Mouse (Mus musculus) hindbrain, embryonic 11.5 days (tissue): Measurements from ENCODE around the gene Pcare. TPM values are rescaled to one million over a fixed set of nuclear protein-coding genes. Genes with fewer than 3 reads are reported as not detected.

ENCODE experiments used
- ATAC-seq: fragments of 200-750 bp; cut with Nextera tagmentation; 2 replicates; pipeline ENCODE4 v1.8.0; 2017; ENCODE audit warnings: mild to moderate bottlenecking, moderate TSS enrichment, moderate library complexity; ENCODE audit not compliant: low FRiP score
- DNase-seq: peaks from one replicate; pipeline ENCODE4 v3.0.0-alpha.2; 2015; ENCODE audit warnings: low spot score
- H3K27ac ChIP-seq: fragments of 300-500 bp; sonication (generic); 2 replicates; pipeline ENCODE4 v1.5.1; 2014; ENCODE audit warnings: mild to moderate bottlenecking, low read depth, low read length
- H3K27me3 ChIP-seq: fragments of 300-500 bp; sonication (generic); 2 replicates; pipeline ENCODE4 v1.6.1; 2014; ENCODE audit warnings: mild to moderate bottlenecking, low read length, moderate library complexity, mixed read lengths; ENCODE audit not compliant: control insufficient read depth, insufficient read depth
- H3K36me3 ChIP-seq: fragments of 300-500 bp; sonication (generic); 2 replicates; pipeline ENCODE4 v1.6.1; 2014; ENCODE audit warnings: mild to moderate bottlenecking, low read length, moderate library complexity, mixed read lengths; ENCODE audit not compliant: control insufficient read depth, insufficient read depth
- H3K4me1 ChIP-seq: fragments of 300-500 bp; sonication (generic); replicated peaks from 2 replicates; pipeline ENCODE4 v1.6.1; 2014; ENCODE audit warnings: low read length, mixed read lengths; ENCODE audit not compliant: control insufficient read depth, insufficient read depth
- H3K4me2 ChIP-seq: fragments of 300-500 bp; sonication (generic); replicated peaks from 2 replicates; pipeline ENCODE4 v1.6.1; 2014; ENCODE audit warnings: mild to moderate bottlenecking, low read depth, low read length
- H3K4me3 ChIP-seq: fragments of 300-500 bp; sonication (generic); 2 replicates; pipeline ENCODE4 v1.5.1; 2014; ENCODE audit warnings: low read depth, low read length
- H3K9ac ChIP-seq: fragments of 300-500 bp; sonication (generic); 2 replicates; pipeline ENCODE4 v1.6.1; 2014; ENCODE audit warnings: low read depth, low read length
- H3K9me3 ChIP-seq: fragments of 300-500 bp; sonication (generic); 2 replicates; pipeline ENCODE4 v1.6.1; 2016; ENCODE audit warnings: low read length; ENCODE audit not compliant: control insufficient read depth
- WGBS: fragments of 180-500 bp; shearing (Covaris S2); extraction: QIAGEN DNeasy Blood & Tissue Kit; methylation state at CpG from one replicate; pipeline ENCODE4 v1.1.7; 2014; 5-methylcytosine and 5-hydroxymethylcytosine counted together
- polyA plus RNA-seq: library from polyadenylated mRNA; unstranded; fragments of >200 nt; fragmentation: Nextera tagmentation; extraction: Ambion mirVana; gene quantifications from 2 replicates; pipeline ENCODE4 v1.2.1, GENCODE M21; 2014

Pcare gene
- polyA plus RNA-seq, 1 experiment from 2014 or later: not detected

DNA sequence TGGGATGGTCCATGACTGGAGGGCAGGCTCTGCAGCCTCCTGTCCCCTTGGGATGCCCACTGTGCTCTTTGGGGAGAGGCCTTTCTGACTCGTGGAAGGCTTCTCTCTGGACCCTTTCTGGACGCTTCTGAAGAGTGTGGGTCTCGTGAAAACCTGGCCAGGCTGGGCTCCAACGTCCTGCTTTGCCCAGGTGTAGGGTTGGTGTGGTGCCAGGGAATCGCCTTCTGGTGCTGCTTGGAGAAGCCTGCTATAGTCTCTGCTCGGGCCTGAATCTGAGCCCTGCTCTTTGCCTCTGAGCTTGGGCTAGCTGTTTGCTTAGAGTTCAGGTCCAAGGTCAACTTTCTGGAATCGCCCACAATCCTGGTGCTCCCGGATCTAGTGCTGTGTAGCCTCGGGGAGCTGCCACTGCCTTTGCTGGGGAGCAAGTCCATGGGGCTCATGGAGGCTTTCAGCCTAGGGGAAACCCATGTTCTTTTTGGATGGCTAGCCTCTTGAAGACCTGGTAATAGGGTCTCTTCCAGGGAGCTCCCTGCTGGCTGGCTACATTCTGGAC is 3.0 kb downstream of the Pcare start:
- H3K36me3 ChIP-seq: no peaks in the 10 kb centered on the region
- no peak overlapping the region for H3K9ac ChIP-seq
- no peak overlapping the region for H3K4me2 ChIP-seq
- no peaks in the 10 kb centered on the region for H3K27me3 ChIP-seq
- no peaks in the 10 kb centered on the region for H3K4me1 ChIP-seq
- ATAC-seq: no peak
- 89% methylated on average over 9 of the region's 9 CpGs for WGBS
- DNase-seq: no peak
- H3K27ac ChIP-seq: no peak overlapping the region
- no peaks in the 10 kb centered on the region for H3K9me3 ChIP-seq
- no peak overlapping the region for H3K4me3 ChIP-seq

DNA sequence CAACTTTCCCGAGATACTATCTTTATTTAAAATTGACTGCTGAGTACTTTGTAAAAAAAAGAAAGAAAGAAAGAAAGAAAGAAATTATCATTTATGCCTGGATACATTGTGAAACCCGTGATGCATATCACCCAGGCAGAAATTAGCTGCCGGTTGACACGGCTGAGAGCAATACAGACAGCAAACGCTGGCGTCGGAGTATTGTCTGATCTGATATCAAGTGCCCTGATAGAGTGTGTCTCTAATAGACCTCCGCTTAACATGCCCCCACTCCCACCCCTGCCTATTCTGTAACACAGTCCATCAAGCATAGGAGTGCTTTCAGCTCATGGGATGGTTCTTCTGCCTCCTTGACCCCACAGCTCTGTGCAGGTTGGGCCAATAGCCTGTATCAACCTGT is 5.1 kb downstream of the Pcare start:
- no peaks in the 10 kb centered on the region for H3K36me3 ChIP-seq
- H3K9me3 ChIP-seq: no peaks in the 10 kb centered on the region
- H3K4me2 ChIP-seq: no peak overlapping the region
- H3K4me1 ChIP-seq: no peaks in the 10 kb centered on the region
- ATAC-seq (no peak), DNase-seq (no peak)
- H3K4me3 ChIP-seq: no peak overlapping the region
- H3K27ac ChIP-seq: no peak overlapping the region
- no peak overlapping the region for H3K9ac ChIP-seq
- WGBS: 83% methylated on average over 8 of the region's 8 CpGs
- no peaks in the 10 kb centered on the region for H3K27me3 ChIP-seq

DNA sequence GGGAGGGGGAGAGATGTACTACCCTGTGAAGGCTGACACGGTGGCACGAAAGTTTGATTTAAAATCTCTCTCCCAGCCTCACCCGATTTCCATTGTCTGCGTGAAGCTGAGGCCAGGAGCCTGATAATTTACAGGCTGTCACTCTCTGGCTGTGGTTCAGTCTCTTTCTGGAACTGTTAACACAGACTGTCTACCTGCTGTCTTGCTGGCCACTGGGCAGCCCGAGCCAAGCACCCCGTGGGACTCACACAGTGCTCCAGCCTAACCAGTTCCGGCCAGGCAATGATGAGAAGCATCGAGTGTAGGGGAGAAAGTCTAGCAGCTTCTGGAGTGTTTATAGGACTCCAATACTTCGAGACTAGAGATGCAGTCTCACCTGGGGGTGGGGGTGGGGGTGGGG is 6.6 kb downstream of the Pcare start:
- no peak for DNase-seq
- H3K9me3 ChIP-seq: no peaks in the 10 kb centered on the region
- no peak overlapping the region for H3K4me3 ChIP-seq
- ATAC-seq: no peak
- no peak overlapping the region for H3K27ac ChIP-seq
- no peaks in the 10 kb centered on the region for H3K4me1 ChIP-seq
- no peaks in the 10 kb centered on the region for H3K27me3 ChIP-seq
- H3K36me3 ChIP-seq: no peaks in the 10 kb centered on the region
- H3K9ac ChIP-seq: no peak overlapping the region
- WGBS: 83% methylated on average over 9 of the region's 9 CpGs
- H3K4me2 ChIP-seq: no peak overlapping the region

DNA sequence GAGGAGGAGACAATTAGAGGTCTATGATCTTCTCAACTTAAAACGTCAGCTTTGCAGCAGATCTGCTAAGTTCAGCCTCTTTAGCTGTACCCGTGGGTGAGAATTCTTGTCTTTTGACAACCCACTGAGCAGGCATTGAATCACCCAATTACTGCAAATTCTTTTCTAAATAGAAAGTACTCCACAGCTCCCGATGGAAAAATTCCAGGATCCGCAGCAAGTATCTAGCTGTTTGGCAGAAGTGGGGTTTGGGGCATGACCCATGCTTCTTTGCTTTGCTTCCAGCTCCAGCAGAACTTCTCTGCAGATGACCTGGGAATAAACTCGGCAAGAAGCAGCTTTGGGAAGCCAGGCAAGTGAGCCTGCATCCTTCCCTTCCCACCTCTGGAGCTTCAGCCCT is 9.8 kb downstream of the Pcare start:
- H3K36me3 ChIP-seq: no peaks in the 10 kb centered on the region
- H3K9ac ChIP-seq: no peak overlapping the region
- H3K4me3 ChIP-seq: no peak overlapping the region
- DNase-seq: no peak
- H3K4me2 ChIP-seq: no peak overlapping the region
- no peaks in the 10 kb centered on the region for H3K9me3 ChIP-seq
- no peak for ATAC-seq
- 34% methylated on average over 5 of the region's 5 CpGs for WGBS
- H3K27ac ChIP-seq: no peak overlapping the region
- no peaks in the 10 kb centered on the region for H3K27me3 ChIP-seq
- H3K4me1 ChIP-seq: no peaks in the 10 kb centered on the region

DNA sequence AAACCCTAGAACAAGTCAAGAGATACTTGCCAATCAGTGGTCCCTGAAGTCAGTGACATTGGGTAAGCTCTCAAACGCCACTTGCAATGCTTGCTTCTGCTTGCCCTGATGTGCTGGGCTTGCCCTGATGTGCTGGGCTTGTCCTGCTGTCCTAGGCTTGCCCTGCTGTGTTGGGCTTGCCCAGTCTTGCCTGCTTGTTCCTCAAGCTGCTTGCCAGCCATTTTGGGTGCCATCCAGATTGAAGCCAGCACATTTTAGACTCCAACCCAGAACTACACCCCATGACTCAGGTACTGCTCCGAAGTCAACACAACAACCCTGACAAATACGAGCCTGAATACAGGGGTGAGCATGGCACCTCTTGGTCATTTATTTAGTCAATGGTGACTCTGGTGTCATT is 10.5 kb downstream of the Pcare start:
- 89% methylated on average over 3 of the region's 3 CpGs for WGBS
- H3K36me3 ChIP-seq: no peaks in the 10 kb centered on the region
- no peak overlapping the region for H3K4me3 ChIP-seq
- no peaks in the 10 kb centered on the region for H3K27me3 ChIP-seq
- ATAC-seq (no peak), DNase-seq (no peak)
- H3K9ac ChIP-seq: no peak overlapping the region
- no peak overlapping the region for H3K4me2 ChIP-seq
- H3K4me1 ChIP-seq: no peaks in the 10 kb centered on the region
- H3K27ac ChIP-seq: no peak overlapping the region
- no peaks in the 10 kb centered on the region for H3K9me3 ChIP-seq

DNA sequence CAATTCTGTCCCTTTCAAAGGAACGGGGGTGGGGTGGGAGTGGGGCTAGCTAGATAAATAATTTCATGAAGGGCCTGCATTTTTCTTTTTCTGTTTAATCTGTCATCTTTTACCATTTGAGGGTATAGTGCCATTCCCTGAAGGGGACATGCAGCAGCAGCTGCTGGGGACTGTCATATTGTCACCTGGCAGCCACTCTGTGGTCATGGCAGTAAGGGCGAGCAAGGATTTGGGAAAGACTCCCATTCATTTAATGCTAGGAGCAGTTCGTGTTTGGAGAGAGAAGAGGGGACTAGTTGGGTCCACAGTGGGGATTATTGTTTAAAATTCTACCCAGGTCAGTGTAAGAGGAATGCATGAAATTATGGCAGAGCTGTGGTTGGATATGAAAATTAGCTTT is 16.3 kb downstream of the Pcare start:
- H3K9me3 ChIP-seq: no peaks in the 10 kb centered on the region
- DNase-seq: no peak
- H3K4me1 ChIP-seq: no peaks in the 10 kb centered on the region
- no peak overlapping the region for H3K9ac ChIP-seq
- H3K4me3 ChIP-seq: no peak overlapping the region
- 83% methylated on average over 3 of the region's 3 CpGs for WGBS
- H3K27me3 ChIP-seq: no peaks in the 10 kb centered on the region
- no peak overlapping the region for H3K4me2 ChIP-seq
- ATAC-seq: no peak
- no peaks in the 10 kb centered on the region for H3K36me3 ChIP-seq
- no peak overlapping the region for H3K27ac ChIP-seq

DNA sequence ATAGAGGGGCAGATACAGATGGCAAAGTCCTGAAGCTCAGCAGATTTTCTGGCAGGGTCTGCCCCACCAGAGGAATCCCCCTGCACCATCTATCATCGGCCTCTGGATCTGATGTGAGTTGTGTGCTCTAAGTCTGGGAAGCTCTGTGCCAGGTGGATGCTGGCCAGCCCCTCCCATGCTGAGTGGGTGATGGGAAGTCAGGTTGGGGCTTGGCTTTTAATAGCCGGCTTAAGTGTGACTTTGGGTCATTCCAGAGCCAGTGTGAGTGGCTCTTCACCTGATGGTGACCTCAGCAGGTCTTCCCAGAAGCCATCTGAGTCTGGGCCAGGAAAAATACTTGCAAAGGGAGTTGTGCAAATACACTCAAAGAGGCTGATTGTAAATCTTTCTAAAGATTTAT is 22.0 kb downstream of the Pcare start:
- ATAC-seq: no peak
- WGBS: 78% methylated on average over 2 of the region's 2 CpGs
- H3K4me1 ChIP-seq: no peaks in the 10 kb centered on the region

DNA sequence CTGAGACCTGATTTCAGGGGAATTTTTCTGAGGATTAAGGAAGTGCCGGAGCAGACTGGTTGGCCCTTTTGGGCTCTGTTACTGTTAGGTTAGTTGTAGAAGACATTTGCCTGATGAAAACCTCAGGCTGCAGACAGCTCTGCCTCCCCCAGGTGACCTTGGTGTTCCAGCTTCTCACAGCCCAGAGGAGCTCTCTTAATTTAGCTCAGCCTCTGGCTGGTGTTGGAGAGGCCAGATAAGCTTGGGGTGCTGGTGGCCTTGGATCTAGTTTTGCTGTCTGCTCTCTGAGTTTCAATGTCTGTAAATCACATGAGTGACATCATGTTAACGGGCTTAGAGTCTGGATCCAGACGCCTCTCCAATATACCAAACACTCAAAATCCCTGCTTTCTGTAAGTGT is 31.7 kb downstream of the Pcare start:
- Histone ChIP-seq H3K27ac (no peak overlapping the region), H3K9me3 (no peaks in the 10 kb centered on the region), H3K4me2 (no peak overlapping the region), H3K4me1 (no peaks in the 10 kb centered on the region), H3K27me3 (no peaks in the 10 kb centered on the region), H3K9ac (no peak overlapping the region), H3K36me3 (no peaks in the 10 kb centered on the region), H3K4me3 (no peak overlapping the region)
- no peak for DNase-seq
- ATAC-seq: no peak
- WGBS: 86% methylated on average over 3 of the region's 3 CpGs

More for the DNA sequence above, 22.0 kb downstream of the Pcare start:
- Histone ChIP-seq H3K27ac (no peak overlapping the region), H3K9me3 (no peaks in the 10 kb centered on the region), H3K4me3 (no peak overlapping the region), H3K27me3 (no peaks in the 10 kb centered on the region), H3K4me2 (no peak overlapping the region), H3K36me3 (no peaks in the 10 kb centered on the region), H3K9ac (no peak overlapping the region)
- DNase-seq: no peak

DNA sequence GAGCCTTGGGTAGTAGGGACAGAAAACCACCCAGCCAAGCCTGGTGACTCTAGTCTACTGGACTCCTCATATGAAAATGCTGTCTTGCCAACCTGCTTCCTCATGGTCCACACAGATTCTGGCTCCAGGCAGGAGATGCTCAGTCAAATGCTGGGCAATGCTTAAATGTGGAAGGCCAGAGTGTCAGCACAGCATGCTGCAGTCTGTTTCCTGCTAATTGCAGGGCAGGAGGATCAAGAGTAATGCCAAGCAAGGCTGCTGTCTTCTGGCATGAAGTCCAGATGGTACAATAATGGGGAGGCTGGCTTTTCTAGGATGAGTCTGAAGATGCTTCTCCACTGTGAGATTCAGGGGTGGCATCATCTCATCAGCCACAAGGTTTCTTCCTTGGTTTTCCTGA is 32.3 kb downstream of the Pcare start:
- Histone ChIP-seq H3K9me3 (no peaks in the 10 kb centered on the region), H3K27ac (no peak overlapping the region), H3K4me3 (no peak overlapping the region), H3K4me1 (no peaks in the 10 kb centered on the region), H3K4me2 (no peak overlapping the region), H3K27me3 (no peaks in the 10 kb centered on the region), H3K36me3 (no peaks in the 10 kb centered on the region), H3K9ac (no peak overlapping the region)
- ATAC-seq (no peak), DNase-seq (no peak)
